Mouse (Mus musculus) cerebellum, adult 18-20 months (tissue): ENCODE measurements around the gene St6galnac5.

Experiments
- DNase-seq, 2 experiments: peaks; one replicate each; pipeline ENCODE4 v3.0.0; 2021

St6galnac5 gene

GRCm38 (mm10) chr3:152912216-152913101, 69.6 kb downstream of the St6galnac5 start:
- no peak for DNase-seq

- no peak for DNase-seq
Observed at GRCm38 (mm10) chr3:152911578-152911977, 70.5 kb downstream of the St6galnac5 start.

GRCm38 (mm10) chr3:152907683-152908082, 74.4 kb downstream of the St6galnac5 start:
- no peak for DNase-seq

- DNase-seq, result no peak
Observed at GRCm38 (mm10) chr3:152907087-152907486, 75.0 kb downstream of the St6galnac5 start.

GRCm38 (mm10) chr3:152905800-152906199, 76.2 kb downstream of the St6galnac5 start:
- no peak for DNase-seq

GRCm38 (mm10) chr3:152905026-152905425, 77.0 kb downstream of the St6galnac5 start:
- DNase-seq, result no peak

GRCm38 (mm10) chr3:152898906-152899305, 83.1 kb downstream of the St6galnac5 start:
- DNase-seq, result no peak

- no peak for DNase-seq
Observed at GRCm38 (mm10) chr3:152897196-152897595, 84.8 kb downstream of the St6galnac5 start.

GRCm38 (mm10) chr3:152896111-152896510, 85.9 kb downstream of the St6galnac5 start:
- DNase-seq, result no peak

- DNase-seq, result no peak
Observed at GRCm38 (mm10) chr3:152894935-152895334, 87.1 kb downstream of the St6galnac5 start.

- DNase-seq, result no peak
Observed at GRCm38 (mm10) chr3:152888116-152888515, 93.9 kb downstream of the St6galnac5 start.

GRCm38 (mm10) chr3:152886749-152887148, 95.3 kb downstream of the St6galnac5 start:
- DNase-seq, result no peak

- DNase-seq, result no peak
Observed at GRCm38 (mm10) chr3:152883556-152883955, 98.5 kb downstream of the St6galnac5 start.

GRCm38 (mm10) chr3:152881706-152882105, 100.3 kb downstream of the St6galnac5 start:
- DNase-seq, result no peak

- no peak for DNase-seq
Observed at GRCm38 (mm10) chr3:152880121-152880835, 101.8 kb downstream of the St6galnac5 start.

- DNase-seq, result no peak
Observed at GRCm38 (mm10) chr3:152875723-152876290, 106.2 kb downstream of the St6galnac5 start.

GRCm38 (mm10) chr3:152874431-152875355, 107.4 kb downstream of the St6galnac5 start:
- no peak for DNase-seq

GRCm38 (mm10) chr3:152872596-152872995, 109.5 kb downstream of the St6galnac5 start:
- DNase-seq, result no peak

GRCm38 (mm10) chr3:152872054-152872453, 110.0 kb downstream of the St6galnac5 start:
- DNase-seq, result no peak

GRCm38 (mm10) chr3:152867654-152868525, 114.2 kb downstream of the St6galnac5 start:
- DNase-seq, result no peak
